Mouse (Mus musculus): ENCODE data around the gene Atp9a.

Gene Atp9a

GRCm38 (mm10) chr2:168737878-168738277, 4.3 kb downstream of the Atp9a start:
- peak in 1 of 2 experiments; percentile 23 for DNase-seq

GRCm38 (mm10) chr2:168734023-168734422, 8.2 kb downstream of the Atp9a start:
- peak; percentile 77 to 87 for DNase-seq

GRCm38 (mm10) chr2:168731258-168731657, 11.0 kb downstream of the Atp9a start:
- DNase-seq: no peak

- DNase-seq: no peak
These were observed 12.5 kb downstream of the Atp9a start for GRCm38 (mm10) chr2:168729736-168730135.

- no peak for DNase-seq
These were observed 14.2 kb downstream of the Atp9a start for GRCm38 (mm10) chr2:168728045-168728444.

- peak in 1 of 2 experiments; percentile 37 for DNase-seq
These were observed 16.2 kb downstream of the Atp9a start for GRCm38 (mm10) chr2:168726007-168726406.

- peak; percentile 41 to 68 for DNase-seq
These were observed 20.9 kb downstream of the Atp9a start for GRCm38 (mm10) chr2:168721313-168721712.

GRCm38 (mm10) chr2:168719742-168720141, 22.5 kb downstream of the Atp9a start:
- DNase-seq: no peak

GRCm38 (mm10) chr2:168718735-168719134, 23.5 kb downstream of the Atp9a start:
- no peak for DNase-seq

GRCm38 (mm10) chr2:168718267-168718666, 23.9 kb downstream of the Atp9a start:
- no peak for DNase-seq

- no peak for DNase-seq
These were observed 29.7 kb downstream of the Atp9a start for GRCm38 (mm10) chr2:168712199-168713176.

- DNase-seq: no peak
These were observed 31.2 kb downstream of the Atp9a start for GRCm38 (mm10) chr2:168710979-168711378.

- DNase-seq: no peak
These were observed 34.4 kb downstream of the Atp9a start for GRCm38 (mm10) chr2:168707766-168708165.

GRCm38 (mm10) chr2:168702266-168702665, 39.9 kb downstream of the Atp9a start:
- peak in 1 of 2 experiments; percentile 40 for DNase-seq

GRCm38 (mm10) chr2:168695027-168695403, 47.2 kb downstream of the Atp9a start:
- no peak for DNase-seq

GRCm38 (mm10) chr2:168694379-168695026, 47.7 kb downstream of the Atp9a start:
- peak; percentile 25 to 76 for DNase-seq

- DNase-seq: peak; percentile 54 to 70
These were observed 50.4 kb downstream of the Atp9a start for GRCm38 (mm10) chr2:168691774-168692173.

- DNase-seq: no peak
These were observed 54.9 kb downstream of the Atp9a start for GRCm38 (mm10) chr2:168687326-168687725.

- DNase-seq: no peak
These were observed 56.3 kb downstream of the Atp9a start for GRCm38 (mm10) chr2:168685909-168686308.

GRCm38 (mm10) chr2:168684695-168685094, 57.5 kb downstream of the Atp9a start:
- DNase-seq: no peak

GRCm38 (mm10) chr2:168683520-168684150, 58.6 kb downstream of the Atp9a start:
- DNase-seq: no peak

- DNase-seq: no peak
These were observed 59.5 kb downstream of the Atp9a start for GRCm38 (mm10) chr2:168682721-168683120.

- DNase-seq: no peak
These were observed 60.7 kb downstream of the Atp9a start for GRCm38 (mm10) chr2:168681531-168681930.
